Mouse (Mus musculus): ENCODE results near the gene Ncaph2. TPM values are rescaled to one million over a fixed set of nuclear protein-coding genes. Genes with fewer than 3 reads are reported as not detected.

Gene Ncaph2
- polyA plus RNA-seq, 1 experiment, result not detected

DNA sequence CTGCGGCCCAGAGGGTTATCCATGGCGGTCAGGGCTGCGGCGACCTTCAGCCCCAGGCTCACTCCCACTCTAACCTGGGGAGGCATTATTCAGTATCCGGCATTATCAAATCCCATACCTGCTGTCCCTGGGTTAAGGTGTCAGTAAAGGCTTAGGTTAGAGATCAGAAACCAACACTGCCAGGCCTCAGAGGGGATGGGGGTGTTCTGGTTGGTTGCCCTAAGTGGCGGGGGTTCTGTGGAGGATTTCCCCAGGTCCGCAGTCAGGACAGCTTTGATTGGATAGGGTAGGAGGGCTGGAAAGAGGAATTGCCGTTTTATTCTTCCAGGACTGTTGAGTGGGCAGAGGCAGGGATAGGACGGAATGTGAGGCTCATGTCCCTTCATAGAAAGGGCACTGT, 18.8 kb downstream of the Ncaph2 start:
- H3K4me3 ChIP-seq (ENCODE audit: insufficient read depth, low read depth, low read length), result peak overlapping the region; percentile 83

DNA sequence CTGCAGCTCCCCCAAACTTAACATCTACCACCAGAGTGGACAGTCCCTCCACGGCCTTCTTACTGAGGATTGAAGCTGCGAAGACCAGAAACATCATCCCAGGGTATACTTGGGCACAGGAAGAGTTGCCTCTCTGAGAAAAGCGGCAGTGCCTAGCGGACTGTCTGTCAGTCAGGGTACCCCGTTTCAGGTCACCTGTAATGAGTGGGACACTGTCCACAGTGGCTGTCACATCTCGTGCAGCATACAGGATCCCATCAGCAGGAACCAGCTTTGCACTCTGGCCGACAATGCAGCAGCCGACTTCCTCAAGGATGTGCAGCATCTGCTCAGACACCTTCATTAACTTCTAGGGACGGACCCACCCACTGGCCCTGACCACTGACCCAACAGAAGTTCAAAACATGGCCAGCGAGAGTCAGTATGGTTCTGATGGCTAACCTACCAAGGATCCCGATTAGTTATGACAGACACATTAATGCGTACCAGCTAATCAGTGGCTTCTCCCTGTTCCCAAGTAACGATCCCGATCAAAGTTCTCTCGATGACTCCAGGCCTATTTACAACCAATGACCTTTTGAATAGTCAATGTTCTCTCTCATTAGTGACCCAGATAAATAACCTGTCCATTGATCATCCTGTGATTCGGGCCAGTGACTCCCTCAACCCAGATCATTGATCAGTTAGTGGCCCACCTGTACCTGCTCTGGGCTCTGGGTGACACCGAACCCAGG, 19.4 kb downstream of the Ncaph2 start:
- 94% methylated on average over 17 of the region's 17 CpGs for WGBS
- TF ChIP-seq POLR2A (IDR thresholded peaks at IDR 0.05; ENCODE audit: insufficient read depth, low read depth, low read length) (no peak), CTCF (IDR thresholded peaks at IDR 0.05; ENCODE audit: insufficient read depth, low read depth, low read length) (no peak)
- Histone ChIP-seq H3K4me1 (ENCODE audit: control insufficient read depth, insufficient read depth, low read length) (peaks cover 34% of the 10 kb centered on the region), H3K27ac (ENCODE audit: insufficient read depth, low read depth, low read length) (no peak overlapping the region), H3K4me3 (ENCODE audit: insufficient read depth, low read depth, low read length) (no peak overlapping the region)

More for the DNA sequence above, 18.8 kb downstream of the Ncaph2 start:
- WGBS, result 48% methylated on average over 9 of the region's 9 CpGs
- peaks cover 34% of the 10 kb centered on the region for H3K4me1 ChIP-seq (ENCODE audit: control insufficient read depth, insufficient read depth, low read length)
- TF ChIP-seq POLR2A (IDR thresholded peaks at IDR 0.05; ENCODE audit: insufficient read depth, low read depth, low read length) (no peak), CTCF (IDR thresholded peaks at IDR 0.05; ENCODE audit: insufficient read depth, low read depth, low read length) (no peak)
- peak overlapping the region; percentile 6; the same call in 1 of the 2 replicates for H3K27ac ChIP-seq (ENCODE audit: insufficient read depth, low read depth, low read length)

DNA sequence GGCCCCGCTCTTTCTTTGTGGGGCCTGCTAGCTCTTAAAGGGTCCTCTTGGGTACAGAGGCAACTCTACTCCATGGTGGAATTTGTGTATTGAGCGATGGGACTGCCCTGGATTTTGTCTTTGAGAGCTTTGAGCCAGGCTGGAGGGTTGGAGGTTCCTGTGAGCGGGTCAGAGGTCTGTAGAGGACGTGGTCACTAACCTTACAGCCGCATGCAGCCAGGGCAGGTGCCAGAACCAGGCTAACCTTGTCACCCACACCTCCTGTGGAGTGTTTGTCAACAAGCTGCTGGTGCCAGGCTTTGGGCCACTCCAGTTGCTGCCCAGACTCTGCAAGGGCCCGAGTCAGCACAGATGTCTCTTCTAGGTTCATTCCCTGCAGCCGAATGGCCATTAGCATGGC, 20.5 kb downstream of the Ncaph2 start:
- TF ChIP-seq POLR2A (IDR thresholded peaks at IDR 0.05; ENCODE audit: insufficient read depth, low read depth, low read length) (no peak), CTCF (IDR thresholded peaks at IDR 0.05; ENCODE audit: insufficient read depth, low read depth, low read length) (no peak)
- Histone ChIP-seq H3K4me3 (ENCODE audit: insufficient read depth, low read depth, low read length) (no peak overlapping the region), H3K27ac (ENCODE audit: insufficient read depth, low read depth, low read length) (no peak overlapping the region), H3K4me1 (ENCODE audit: control insufficient read depth, insufficient read depth, low read length) (peaks cover 34% of the 10 kb centered on the region)
- 85% methylated on average over 7 of the region's 7 CpGs for WGBS

DNA sequence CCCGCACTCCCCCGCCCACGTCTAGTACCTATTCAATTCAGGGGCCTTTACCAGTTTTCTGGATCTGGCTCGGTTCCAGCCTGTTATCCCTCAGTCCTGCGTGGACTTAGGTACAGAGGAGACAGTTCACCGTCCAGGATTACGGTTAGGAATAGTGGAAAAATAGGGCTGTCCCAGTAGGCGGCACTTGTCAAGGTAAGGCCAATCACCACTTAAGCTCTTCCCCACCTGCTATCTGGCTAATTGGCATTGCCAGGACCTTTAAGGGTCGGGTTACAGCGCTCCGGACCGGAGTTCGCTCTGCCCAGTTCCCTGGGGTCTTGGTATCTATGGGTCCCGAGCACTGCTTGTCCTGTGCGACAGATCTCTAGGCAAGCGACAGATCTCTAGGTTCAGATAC, 21.4 kb downstream of the Ncaph2 start, which contains the start of gene Tymp:
Tymp (minus strand) TSS at position 83 of the 400 bp plus-strand sequence.
- TF ChIP-seq CTCF (IDR thresholded peaks at IDR 0.05; ENCODE audit: insufficient read depth, low read depth, low read length), result no peak
- no peak for TF ChIP-seq POLR2A (IDR thresholded peaks at IDR 0.05; ENCODE audit: insufficient read depth, low read depth, low read length)
- 30% methylated on average over 16 of the region's 16 CpGs for WGBS
- Histone ChIP-seq H3K4me1 (ENCODE audit: control insufficient read depth, insufficient read depth, low read length) (peaks cover 34% of the 10 kb centered on the region), H3K4me3 (ENCODE audit: insufficient read depth, low read depth, low read length) (no peak within 1 kb of the TSS), H3K27ac (ENCODE audit: insufficient read depth, low read depth, low read length) (no peak within 1 kb of the TSS)

DNA sequence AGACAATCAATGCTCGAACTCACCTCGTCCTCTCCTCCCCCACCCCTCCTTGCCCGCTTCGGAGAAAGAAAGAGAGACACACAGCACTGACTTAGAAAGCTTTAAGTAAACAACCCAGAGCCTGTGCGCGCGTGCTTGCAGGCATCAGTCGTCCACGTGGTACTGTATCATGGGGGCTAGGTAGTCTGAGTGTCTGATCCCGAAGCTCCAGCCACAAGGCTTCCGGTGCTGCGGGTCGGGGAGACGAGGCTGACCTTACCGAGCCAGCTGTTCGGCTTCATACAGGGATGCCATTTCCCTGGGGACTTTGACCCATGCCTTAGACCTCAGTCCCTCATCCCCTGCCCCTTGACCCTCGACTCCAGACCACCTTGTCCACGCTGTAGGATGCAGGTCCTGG, 21.8 kb downstream of the Ncaph2 start:
- WGBS, result 8% methylated on average over 18 of the region's 18 CpGs
- TF ChIP-seq POLR2A (IDR thresholded peaks at IDR 0.05; ENCODE audit: insufficient read depth, low read depth, low read length), result no peak
- TF ChIP-seq CTCF (IDR thresholded peaks at IDR 0.05; ENCODE audit: insufficient read depth, low read depth, low read length), result no peak
- H3K4me3 ChIP-seq (ENCODE audit: insufficient read depth, low read depth, low read length), result no peak overlapping the region
- H3K4me1 ChIP-seq (ENCODE audit: control insufficient read depth, insufficient read depth, low read length), result peaks cover 32% of the 10 kb centered on the region
- no peak overlapping the region for H3K27ac ChIP-seq (ENCODE audit: insufficient read depth, low read depth, low read length)

DNA sequence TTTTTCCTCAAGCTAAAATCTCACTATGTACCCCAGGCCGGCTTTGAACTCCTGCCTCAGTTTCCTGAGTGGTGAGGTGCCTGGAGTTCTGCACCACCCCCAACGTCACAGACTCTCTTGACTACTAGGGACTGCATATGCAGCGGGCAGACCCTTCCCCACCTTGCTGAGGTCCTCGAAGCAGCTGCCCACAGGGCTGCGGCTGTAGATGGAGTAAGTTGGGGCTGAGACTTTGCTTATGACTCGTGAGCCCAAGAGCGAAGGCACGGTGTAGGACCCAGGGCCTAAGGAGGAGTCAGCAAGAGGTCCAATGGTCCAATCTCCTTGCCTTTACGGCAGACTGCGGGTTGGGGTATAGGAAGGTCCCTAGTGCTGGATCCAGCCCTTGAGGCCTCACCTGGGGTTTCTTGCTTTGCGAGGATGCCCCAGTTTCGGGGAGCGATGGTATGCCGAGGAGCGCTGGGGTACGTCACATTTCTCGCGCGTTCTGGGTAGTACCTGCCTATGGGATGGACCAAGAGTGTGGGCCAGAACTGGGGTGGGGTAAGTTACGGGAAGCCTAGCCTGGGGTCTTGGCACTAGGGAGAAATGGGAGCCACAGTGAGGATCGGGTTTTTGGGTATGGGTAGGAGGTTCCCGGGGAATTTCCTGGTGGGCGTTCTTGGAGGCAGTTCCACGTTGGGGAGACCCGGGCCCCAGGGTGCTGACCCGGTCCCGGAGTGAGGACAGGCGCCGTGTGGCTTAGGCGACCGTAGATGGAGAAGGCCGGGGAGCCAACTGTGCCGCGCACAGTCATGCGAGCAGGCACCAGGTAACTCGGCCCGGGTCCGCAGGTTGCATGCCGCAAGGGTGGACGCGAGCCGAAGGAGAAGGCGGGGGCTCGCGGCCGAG, 22.7 kb downstream of the Ncaph2 start:
- 17% methylated on average over 46 of the region's 46 CpGs for WGBS
- H3K27ac ChIP-seq (ENCODE audit: insufficient read depth, low read depth, low read length), result no peak overlapping the region

DNA sequence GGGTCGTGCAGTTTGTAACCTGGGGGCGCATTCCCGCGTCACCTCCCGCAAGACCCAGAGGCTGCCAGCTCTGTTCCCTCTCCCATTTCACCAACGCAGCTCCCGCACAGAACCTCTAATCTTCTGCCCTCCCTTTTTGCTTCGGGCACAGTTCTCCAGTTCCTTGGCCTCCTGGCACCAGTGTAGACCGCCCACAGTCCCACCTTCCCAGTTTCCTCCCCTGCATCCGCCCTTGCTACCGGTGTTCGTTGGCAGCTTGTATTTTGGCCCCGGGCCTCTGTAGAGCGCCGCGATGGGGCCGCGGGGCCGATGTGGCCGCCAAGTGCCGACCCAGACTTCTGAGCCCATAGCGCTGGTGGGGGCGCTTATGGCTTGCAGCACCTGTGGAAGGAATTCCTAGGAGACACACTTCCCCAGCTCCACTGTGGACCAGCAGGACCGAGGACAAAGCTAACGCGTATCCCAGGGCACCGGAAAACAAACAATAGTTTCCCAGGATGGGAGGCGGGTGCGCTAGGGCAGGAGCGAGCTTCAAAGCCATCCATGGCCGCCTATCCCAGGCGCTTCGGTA, 23.4 kb downstream of the Ncaph2 start, which contains the start of gene Odf3b:
Odf3b (minus strand) TSS at position 452 of the 571 bp plus-strand sequence.
- TF ChIP-seq POLR2A (IDR thresholded peaks at IDR 0.05; ENCODE audit: insufficient read depth, low read depth, low read length), result no peak
- TF ChIP-seq CTCF (IDR thresholded peaks at IDR 0.05; ENCODE audit: insufficient read depth, low read depth, low read length), result no peak
- WGBS, result 4% methylated on average over 33 of the region's 33 CpGs
- Histone ChIP-seq H3K4me1 (ENCODE audit: control insufficient read depth, insufficient read depth, low read length) (peaks cover 22% of the 10 kb centered on the region), H3K27ac (ENCODE audit: insufficient read depth, low read depth, low read length) (no peak within 1 kb of the TSS), H3K4me3 (ENCODE audit: insufficient read depth, low read depth, low read length) (peak within 1 kb of the TSS; percentile 33)

More for the DNA sequence above, 22.7 kb downstream of the Ncaph2 start:
- TF ChIP-seq CTCF (IDR thresholded peaks at IDR 0.05; ENCODE audit: insufficient read depth, low read depth, low read length), result no peak
- TF ChIP-seq POLR2A (IDR thresholded peaks at IDR 0.05; ENCODE audit: insufficient read depth, low read depth, low read length), result no peak
- peak overlapping the region; percentile 33 for H3K4me3 ChIP-seq (ENCODE audit: insufficient read depth, low read depth, low read length)
- H3K4me1 ChIP-seq (ENCODE audit: control insufficient read depth, insufficient read depth, low read length), result peaks cover 25% of the 10 kb centered on the region

DNA sequence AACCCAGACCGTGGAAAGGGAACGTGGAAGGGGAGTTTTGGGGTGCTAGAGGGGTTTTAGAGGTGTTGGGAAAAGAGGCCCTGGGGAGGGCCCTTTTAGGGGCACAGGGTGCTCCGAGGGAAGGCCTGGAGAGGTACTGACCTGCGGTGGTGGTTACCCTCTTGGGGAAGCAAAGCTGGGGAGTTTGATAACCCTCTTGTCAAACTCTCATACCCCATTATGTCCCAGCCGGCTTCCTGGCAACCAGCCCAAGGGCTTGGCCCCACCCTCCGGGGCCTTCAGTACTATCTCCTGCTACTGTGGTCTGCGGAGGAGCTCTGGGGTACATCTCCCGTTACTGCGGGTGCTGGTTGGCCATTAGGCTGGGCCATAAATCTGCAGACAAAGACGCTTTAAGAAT, 23.9 kb downstream of the Ncaph2 start:
- Histone ChIP-seq H3K27ac (ENCODE audit: insufficient read depth, low read depth, low read length) (no peak overlapping the region), H3K4me3 (ENCODE audit: insufficient read depth, low read depth, low read length) (no peak overlapping the region), H3K4me1 (ENCODE audit: control insufficient read depth, insufficient read depth, low read length) (peaks cover 18% of the 10 kb centered on the region)
- TF ChIP-seq POLR2A (IDR thresholded peaks at IDR 0.05; ENCODE audit: insufficient read depth, low read depth, low read length) (no peak), CTCF (IDR thresholded peaks at IDR 0.05; ENCODE audit: insufficient read depth, low read depth, low read length) (no peak)
- 36% methylated on average over 10 of the region's 10 CpGs for WGBS

Data from olfactory bulb, adult 2 months (tissue).